Mouse (Mus musculus): ENCODE measurements around the gene AI837181. TPM values are rescaled to one million over a fixed set of nuclear protein-coding genes. Genes with fewer than 3 reads are reported as not detected.

Gene AI837181
- polyA plus RNA-seq, 1 experiment: 76.4 TPM

DNA sequence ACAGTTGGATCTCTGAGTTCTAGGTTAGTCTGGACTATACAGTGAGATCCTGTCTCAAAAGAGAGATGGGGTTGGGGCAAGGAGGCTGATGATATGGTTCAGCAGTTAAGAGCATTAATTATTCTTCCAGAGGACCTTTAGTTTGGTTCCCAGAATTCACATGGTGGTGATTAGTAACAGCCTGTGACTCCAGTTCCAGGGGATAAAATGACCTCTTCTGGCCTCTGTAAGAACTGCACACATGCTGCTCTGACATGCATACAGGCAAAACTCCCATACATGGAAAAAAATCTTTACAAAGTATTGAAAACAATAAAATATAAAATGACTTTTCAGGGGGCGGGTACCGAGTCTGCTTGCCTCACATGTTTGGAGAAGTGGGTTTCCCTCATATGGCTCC, 3.1 kb downstream of the AI837181 start:
- Histone ChIP-seq H3K4me1 (ENCODE audit: control insufficient read depth, insufficient read depth, insufficient read length) (peaks cover 16% of the 10 kb centered on the region), H3K27ac (ENCODE audit: insufficient read depth, low read length) (no peak overlapping the region), H3K27me3 (ENCODE audit: control insufficient read depth, insufficient read depth, low read length) (no peaks in the 10 kb centered on the region), H3K36me3 (ENCODE audit: control insufficient read depth, insufficient read depth, low read length) (peaks cover 15% of the 10 kb centered on the region), H3K4me3 (ENCODE audit: extremely low read depth, insufficient read depth, insufficient read length) (no peak overlapping the region)
- TF ChIP-seq CTCF (IDR thresholded peaks at IDR 0.05; ENCODE audit: extremely low read depth, insufficient read depth, insufficient read length, insufficient replicate concordance): peak; percentile 19; the same call in 1 of the 2 replicates
- TF ChIP-seq POLR2A (IDR thresholded peaks at IDR 0.05; ENCODE audit: low read depth, low read length): no peak
- no peak for DNase-seq (ENCODE audit: low read depth in 1 of 2, low spot score in 2 of 2)
- 74% methylated on average over 2 of the region's 2 CpGs for WGBS

DNA sequence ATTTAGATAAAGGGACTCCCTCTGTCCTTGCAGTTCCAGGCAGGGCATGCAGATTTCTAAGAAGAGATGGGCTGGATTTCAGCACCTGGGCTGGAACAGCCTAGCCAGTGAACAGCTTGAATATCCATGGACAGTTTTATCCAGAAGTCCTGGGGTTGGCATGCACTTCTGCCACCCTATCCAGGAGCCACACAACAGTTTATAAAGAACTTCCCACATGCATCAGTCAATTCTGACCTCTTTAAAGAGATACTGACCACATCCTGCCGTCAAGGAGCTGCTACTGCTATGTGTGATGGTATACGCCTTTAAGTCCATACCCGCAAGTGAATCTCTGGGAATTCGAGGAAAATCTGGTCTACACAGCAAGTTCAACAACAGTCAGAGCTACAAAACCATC, 4.3 kb downstream of the AI837181 start:
- TF ChIP-seq CTCF (IDR thresholded peaks at IDR 0.05; ENCODE audit: extremely low read depth, insufficient read depth, insufficient read length, insufficient replicate concordance) (no peak), POLR2A (IDR thresholded peaks at IDR 0.05; ENCODE audit: low read depth, low read length) (no peak)
- Histone ChIP-seq H3K4me1 (ENCODE audit: control insufficient read depth, insufficient read depth, insufficient read length) (peaks cover 20% of the 10 kb centered on the region), H3K27ac (ENCODE audit: insufficient read depth, low read length) (no peak overlapping the region), H3K27me3 (ENCODE audit: control insufficient read depth, insufficient read depth, low read length) (no peaks in the 10 kb centered on the region), H3K36me3 (ENCODE audit: control insufficient read depth, insufficient read depth, low read length) (peaks cover 14% of the 10 kb centered on the region), H3K4me3 (ENCODE audit: extremely low read depth, insufficient read depth, insufficient read length) (no peak overlapping the region)
- DNase-seq (ENCODE audit: low read depth in 1 of 2, low spot score in 2 of 2): no peak
- 81% methylated on average over 4 of the region's 4 CpGs for WGBS

DNA sequence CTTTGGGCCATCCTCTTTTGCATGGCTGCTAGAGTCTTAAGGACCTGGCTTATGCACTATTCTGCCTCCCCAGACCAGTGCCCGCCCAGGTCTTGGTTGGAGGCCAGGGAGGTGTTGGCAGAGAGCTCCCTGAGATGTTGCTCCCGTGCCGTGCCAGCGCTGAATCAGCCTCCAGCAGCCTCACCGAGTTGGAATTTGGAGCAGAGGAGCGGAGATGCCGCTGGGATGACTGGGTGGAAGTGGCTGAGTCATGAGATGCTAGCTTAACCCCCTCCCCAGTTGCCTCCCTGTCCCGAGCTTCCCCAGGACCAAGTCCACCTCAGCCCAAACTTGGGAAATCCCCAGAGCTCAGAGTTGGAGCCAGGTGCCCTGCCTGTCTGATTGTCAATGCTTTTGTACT, 4.9 kb downstream of the AI837181 start:
- 81% methylated on average over 8 of the region's 8 CpGs for WGBS
- DNase-seq (ENCODE audit: low read depth in 1 of 2, low spot score in 2 of 2): no peak
- H3K27ac ChIP-seq (ENCODE audit: insufficient read depth, low read length): no peak overlapping the region
- peaks cover 14% of the 10 kb centered on the region for H3K36me3 ChIP-seq (ENCODE audit: control insufficient read depth, insufficient read depth, low read length)
- TF ChIP-seq POLR2A (IDR thresholded peaks at IDR 0.05; ENCODE audit: low read depth, low read length) (no peak), CTCF (IDR thresholded peaks at IDR 0.05; ENCODE audit: extremely low read depth, insufficient read depth, insufficient read length, insufficient replicate concordance) (no peak)
- H3K27me3 ChIP-seq (ENCODE audit: control insufficient read depth, insufficient read depth, low read length): no peaks in the 10 kb centered on the region
- H3K4me1 ChIP-seq (ENCODE audit: control insufficient read depth, insufficient read depth, insufficient read length): peaks cover 20% of the 10 kb centered on the region
- no peak overlapping the region for H3K4me3 ChIP-seq (ENCODE audit: extremely low read depth, insufficient read depth, insufficient read length)

DNA sequence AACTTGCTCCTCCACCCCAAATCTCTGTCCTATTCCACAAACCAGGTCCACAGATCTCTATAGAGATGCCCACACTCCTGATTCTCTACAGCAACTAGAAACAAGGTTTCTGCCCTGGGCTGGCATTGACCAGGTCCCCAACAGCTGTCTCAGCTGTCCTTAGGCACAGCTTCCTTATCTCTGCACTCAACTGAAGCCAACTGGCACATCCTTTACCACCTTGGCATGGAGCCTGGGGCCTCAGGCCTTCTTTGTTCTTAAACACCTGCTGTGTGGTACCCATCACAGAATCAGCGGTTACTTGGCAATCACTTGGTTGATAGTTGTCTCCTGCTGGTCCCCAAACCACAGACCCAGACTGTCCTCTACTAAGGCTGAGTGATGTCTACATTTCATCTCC, 5.5 kb downstream of the AI837181 start:
- 50% methylated on average over 1 of the region's 1 CpGs for WGBS
- peaks cover 20% of the 10 kb centered on the region for H3K4me1 ChIP-seq (ENCODE audit: control insufficient read depth, insufficient read depth, insufficient read length)
- no peak overlapping the region for H3K4me3 ChIP-seq (ENCODE audit: extremely low read depth, insufficient read depth, insufficient read length)
- no peak overlapping the region for H3K27ac ChIP-seq (ENCODE audit: insufficient read depth, low read length)
- peaks cover 14% of the 10 kb centered on the region for H3K36me3 ChIP-seq (ENCODE audit: control insufficient read depth, insufficient read depth, low read length)
- no peak for DNase-seq (ENCODE audit: low read depth in 1 of 2, low spot score in 2 of 2)
- H3K27me3 ChIP-seq (ENCODE audit: control insufficient read depth, insufficient read depth, low read length): no peaks in the 10 kb centered on the region
- no peak for TF ChIP-seq CTCF (IDR thresholded peaks at IDR 0.05; ENCODE audit: extremely low read depth, insufficient read depth, insufficient read length, insufficient replicate concordance)
- TF ChIP-seq POLR2A (IDR thresholded peaks at IDR 0.05; ENCODE audit: low read depth, low read length): no peak

DNA sequence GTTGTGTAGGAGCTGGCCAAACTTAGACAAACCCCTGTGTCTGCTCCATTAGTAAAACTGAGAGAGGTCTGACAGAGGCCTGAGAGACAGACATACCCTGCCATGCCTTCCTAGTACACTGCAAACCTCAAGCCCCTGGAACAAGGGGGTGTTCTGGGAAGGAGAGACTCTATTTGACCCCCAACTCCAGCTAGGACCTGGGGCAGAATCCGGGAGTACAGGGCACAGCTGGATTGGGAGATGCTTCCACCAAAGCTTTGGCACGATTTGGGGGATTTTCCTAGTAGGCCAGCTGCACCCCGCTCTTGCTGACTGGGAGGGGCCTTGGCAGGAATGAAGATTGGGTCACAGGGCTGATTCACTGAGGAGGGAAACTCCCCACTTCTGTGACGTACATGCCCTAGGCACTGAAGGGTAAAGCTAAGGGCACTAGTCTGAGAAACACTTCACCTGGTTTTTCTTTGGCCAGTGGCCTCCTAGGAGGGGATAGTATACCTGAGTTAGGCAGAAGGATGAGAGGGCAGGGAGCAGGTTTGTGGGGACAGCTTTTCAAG, 7.0 kb downstream of the AI837181 start:
- DNase-seq (ENCODE audit: low read depth in 1 of 2, low spot score in 2 of 2): no peak

DNA sequence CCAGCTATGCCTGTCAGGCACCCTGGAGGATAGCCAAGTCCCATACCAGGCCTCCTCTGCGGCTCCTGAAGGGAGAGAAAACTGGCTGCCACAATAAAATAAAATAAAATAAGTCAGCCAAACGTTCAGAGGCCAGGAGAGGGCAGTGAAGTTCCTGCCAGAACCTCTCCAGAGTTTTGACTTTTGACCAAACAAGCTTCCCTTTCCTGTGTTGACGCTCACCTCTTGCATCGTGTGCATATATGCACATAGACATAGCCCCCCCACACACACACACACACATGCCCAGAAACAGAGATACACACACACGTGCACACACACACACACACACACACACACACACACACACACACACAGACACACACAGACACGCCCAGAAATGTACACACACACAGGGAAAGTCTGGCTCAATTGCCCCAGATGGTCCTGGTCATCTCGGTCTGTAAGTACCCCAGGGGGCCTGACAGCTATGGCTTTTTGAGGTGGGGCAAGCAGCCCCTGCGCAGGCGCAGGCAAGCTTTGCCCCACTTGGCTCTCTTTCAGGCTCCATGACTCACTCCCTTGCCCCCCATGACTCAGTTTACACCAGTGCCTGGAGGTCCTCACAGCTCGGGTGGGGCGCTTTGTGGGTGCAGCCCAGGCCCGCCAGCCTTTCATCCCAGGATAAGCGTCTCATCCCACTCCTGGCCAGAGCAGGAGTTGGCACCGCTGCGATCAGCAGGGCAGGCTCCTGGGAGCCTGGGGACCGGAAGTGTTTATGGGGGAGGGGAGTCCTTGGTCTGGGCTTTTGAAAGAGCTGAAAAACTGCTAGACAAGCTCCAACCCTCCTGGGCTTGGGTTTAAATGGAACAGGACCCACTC, 8.3 kb downstream of the AI837181 start:
- Histone ChIP-seq H3K4me3 (ENCODE audit: extremely low read depth, insufficient read depth, insufficient read length) (peak overlapping the region; percentile 62), H3K36me3 (ENCODE audit: control insufficient read depth, insufficient read depth, low read length) (no peaks in the 10 kb centered on the region), H3K4me1 (ENCODE audit: control insufficient read depth, insufficient read depth, insufficient read length) (peaks cover 9% of the 10 kb centered on the region; the same call in 1 of the 2 replicates), H3K27me3 (ENCODE audit: control insufficient read depth, insufficient read depth, low read length) (no peaks in the 10 kb centered on the region), H3K27ac (ENCODE audit: insufficient read depth, low read length) (peak overlapping the region; percentile 83)
- peak; percentile 35 to 54 for DNase-seq (ENCODE audit: low read depth in 1 of 2, low spot score in 2 of 2)
- TF ChIP-seq POLR2A (IDR thresholded peaks at IDR 0.05; ENCODE audit: low read depth, low read length): no peak
- peak; percentile 39; the same call in 1 of the 2 replicates for TF ChIP-seq CTCF (IDR thresholded peaks at IDR 0.05; ENCODE audit: extremely low read depth, insufficient read depth, insufficient read length, insufficient replicate concordance)
- 1% methylated on average over 16 of the region's 16 CpGs for WGBS

More for the DNA sequence above, 7.0 kb downstream of the AI837181 start:
- 67% methylated on average over 4 of the region's 4 CpGs for WGBS
- Histone ChIP-seq H3K27ac (ENCODE audit: insufficient read depth, low read length) (no peak overlapping the region), H3K27me3 (ENCODE audit: control insufficient read depth, insufficient read depth, low read length) (no peaks in the 10 kb centered on the region), H3K4me3 (ENCODE audit: extremely low read depth, insufficient read depth, insufficient read length) (no peak overlapping the region), H3K4me1 (ENCODE audit: control insufficient read depth, insufficient read depth, insufficient read length) (peaks cover 9% of the 10 kb centered on the region; the same call in 1 of the 2 replicates), H3K36me3 (ENCODE audit: control insufficient read depth, insufficient read depth, low read length) (peaks cover 3% of the 10 kb centered on the region)
- no peak for TF ChIP-seq CTCF (IDR thresholded peaks at IDR 0.05; ENCODE audit: extremely low read depth, insufficient read depth, insufficient read length, insufficient replicate concordance)
- TF ChIP-seq POLR2A (IDR thresholded peaks at IDR 0.05; ENCODE audit: low read depth, low read length): no peak
